Mouse (Mus musculus) hindbrain, embryonic 12.5 days (tissue): Measurements from ENCODE around the gene Slc25a42. TPM values are rescaled to one million over a fixed set of nuclear protein-coding genes. Genes with fewer than 3 reads are reported as not detected.

Experiments
- ATAC-seq: fragments of 200-750 bp; cut with Nextera tagmentation; 2 replicates; pipeline ENCODE4 v1.8.0; 2017; ENCODE audit warnings: moderate TSS enrichment; ENCODE audit not compliant: low FRiP score
- H3K27ac ChIP-seq: fragments of 300-500 bp; sonication (generic); 2 replicates; pipeline ENCODE4 v1.5.1; 2016; ENCODE audit warnings: mild to moderate bottlenecking
- H3K27me3 ChIP-seq: fragments of 300-500 bp; sonication (generic); 2 replicates; pipeline ENCODE4 v1.6.1; 2016; ENCODE audit warnings: mild to moderate bottlenecking
- H3K36me3 ChIP-seq: fragments of 300-500 bp; sonication (generic); 2 replicates; pipeline ENCODE4 v1.6.1; 2016; ENCODE audit warnings: mild to moderate bottlenecking
- H3K4me1 ChIP-seq: fragments of 300-500 bp; sonication (generic); 2 replicates; pipeline ENCODE4 v1.6.1; 2016
- H3K4me2 ChIP-seq: fragments of 300-500 bp; sonication (generic); replicated peaks from 2 replicates; pipeline ENCODE4 v1.6.1; 2016; ENCODE audit warnings: mild to moderate bottlenecking
- H3K4me3 ChIP-seq: fragments of 300-500 bp; sonication (generic); 2 replicates; pipeline ENCODE4 v1.5.1; 2016; ENCODE audit warnings: mild to moderate bottlenecking
- H3K9ac ChIP-seq: fragments of 300-500 bp; sonication (generic); 2 replicates; pipeline ENCODE4 v1.6.1; 2016; ENCODE audit warnings: mild to moderate bottlenecking, moderate library complexity
- H3K9me3 ChIP-seq: fragments of 300-500 bp; sonication (generic); replicated peaks from 2 replicates; pipeline ENCODE4 v1.6.1; 2016; ENCODE audit warnings: mild to moderate bottlenecking
- WGBS: fragments of 180-500 bp; shearing (Covaris S2); methylation state at CpG from one replicate; pipeline ENCODE4 v1.1.7; 2016; 5-methylcytosine and 5-hydroxymethylcytosine counted together
- polyA plus RNA-seq: library from polyadenylated mRNA; unstranded; fragments of >200 nt; fragmentation: Nextera tagmentation; extraction: Ambion mirVana; gene quantifications from 2 replicates; pipeline ENCODE4 v1.2.1, GENCODE M21; 2016

Slc25a42 gene
- polyA plus RNA-seq, 1 experiment from 2014 or later, result 4.3 TPM

- Histone ChIP-seq H3K27me3 (peaks cover 19% of the 10 kb centered on the region), H3K36me3 (no peaks in the 10 kb centered on the region), H3K9ac (peak overlapping the region; percentile 73; the same call in 1 of the 2 replicates), H3K4me1 (peaks cover 11% of the 10 kb centered on the region), H3K9me3 (no peaks in the 10 kb centered on the region), H3K4me2 (peak overlapping the region; percentile 91), H3K4me3 (peak overlapping the region; percentile 62), H3K27ac (no peak overlapping the region)
- WGBS, result 72% methylated on average over 1 of the region's 1 CpGs
- no peak for ATAC-seq
Observed at GRCm38 (mm10) chr8:70211275-70211674, 830 bp downstream of the Slc25a42 start.

DNA sequence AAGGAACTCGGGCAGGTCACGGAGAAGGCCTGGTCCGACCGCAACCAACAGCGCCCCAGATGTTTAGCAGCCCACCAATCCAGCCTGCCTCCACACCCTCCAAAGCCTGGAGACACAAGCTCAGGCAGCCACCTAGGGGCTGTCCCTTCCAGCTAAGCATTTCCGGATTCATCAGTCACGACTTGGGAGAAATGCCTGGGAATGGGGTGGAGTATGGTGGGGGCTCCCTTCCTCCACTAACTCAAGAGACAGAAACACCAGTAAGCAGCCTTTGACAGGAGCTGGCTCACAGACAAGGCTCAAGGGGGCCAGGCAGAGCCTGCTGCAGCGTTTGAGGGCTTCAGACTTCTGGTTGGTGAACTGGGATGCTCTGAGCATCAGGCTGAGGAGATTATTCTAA lies 1.6 kb downstream of the Slc25a42 start:
- no peak for ATAC-seq
- H3K27me3 ChIP-seq, result peaks cover 19% of the 10 kb centered on the region
- no peak overlapping the region for H3K27ac ChIP-seq
- 29% methylated on average over 8 of the region's 8 CpGs for WGBS
- 0 out of 2 replicates have a peak overlapping the region, but pooled peaks have one; percentile 27 for H3K4me2 ChIP-seq
- no peaks in the 10 kb centered on the region for H3K9me3 ChIP-seq
- peaks cover 11% of the 10 kb centered on the region for H3K4me1 ChIP-seq
- H3K9ac ChIP-seq, result no peak overlapping the region
- no peak overlapping the region for H3K4me3 ChIP-seq
- no peaks in the 10 kb centered on the region for H3K36me3 ChIP-seq

- H3K27ac ChIP-seq, result no peak overlapping the region
- no peaks in the 10 kb centered on the region for H3K9me3 ChIP-seq
- no peak for ATAC-seq
- peaks cover 9% of the 10 kb centered on the region for H3K4me1 ChIP-seq
- H3K4me2 ChIP-seq, result no peak overlapping the region
- 50% methylated on average over 1 of the region's 1 CpGs for WGBS
- no peaks in the 10 kb centered on the region for H3K36me3 ChIP-seq
- no peak overlapping the region for H3K4me3 ChIP-seq
- no peak overlapping the region for H3K9ac ChIP-seq
- peaks cover 19% of the 10 kb centered on the region for H3K27me3 ChIP-seq
Observed at GRCm38 (mm10) chr8:70208130-70208529, 4.0 kb downstream of the Slc25a42 start.

GRCm38 (mm10) chr8:70204757-70205156 lies 7.3 kb downstream of the Slc25a42 start:
- no peak overlapping the region for H3K4me3 ChIP-seq
- no peaks in the 10 kb centered on the region for H3K36me3 ChIP-seq
- peaks cover under 1% of the 10 kb centered on the region; the same call in 1 of the 2 replicates for H3K27me3 ChIP-seq
- H3K4me1 ChIP-seq, result 0 out of 2 replicates have a peak, but pooled peaks cover 6% of the 10 kb centered on the region
- H3K27ac ChIP-seq, result no peak overlapping the region
- H3K4me2 ChIP-seq, result no peak overlapping the region
- ATAC-seq, result no peak
- H3K9me3 ChIP-seq, result no peaks in the 10 kb centered on the region
- no peak overlapping the region for H3K9ac ChIP-seq
- 75% methylated on average over 1 of the region's 1 CpGs for WGBS

DNA sequence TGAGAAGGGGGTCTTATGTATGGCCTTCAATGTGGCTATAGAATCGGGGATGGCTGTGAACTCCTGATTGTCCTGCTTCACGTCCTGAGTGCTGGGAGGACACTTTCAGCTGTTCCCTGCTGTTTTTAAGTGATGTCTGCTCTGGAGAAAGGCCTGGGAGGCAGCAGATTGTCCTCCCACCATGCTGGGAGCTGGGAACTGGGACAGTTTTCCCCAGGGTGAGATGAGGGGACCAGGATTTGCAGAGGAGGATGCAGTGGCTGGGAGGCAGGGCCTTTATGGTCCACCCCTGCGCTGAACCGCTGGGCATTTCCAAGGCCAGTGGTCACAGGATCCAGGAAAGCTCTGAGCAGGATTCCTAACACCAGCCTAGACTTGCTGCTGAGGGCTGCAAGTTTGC lies 9.0 kb downstream of the Slc25a42 start:
- H3K9me3 ChIP-seq, result no peaks in the 10 kb centered on the region
- no peaks in the 10 kb centered on the region for H3K36me3 ChIP-seq
- no peak overlapping the region for H3K9ac ChIP-seq
- WGBS, result 81% methylated on average over 4 of the region's 4 CpGs
- H3K4me1 ChIP-seq, result 0 out of 2 replicates have a peak, but pooled peaks cover 6% of the 10 kb centered on the region
- no peaks in the 10 kb centered on the region for H3K27me3 ChIP-seq
- no peak overlapping the region for H3K4me2 ChIP-seq
- H3K4me3 ChIP-seq, result no peak overlapping the region
- no peak overlapping the region for H3K27ac ChIP-seq
- no peak for ATAC-seq

GRCm38 (mm10) chr8:70201417-70201816 lies 10.7 kb downstream of the Slc25a42 start:
- no peak for ATAC-seq
- no peaks in the 10 kb centered on the region for H3K36me3 ChIP-seq
- no peak overlapping the region for H3K9ac ChIP-seq
- H3K9me3 ChIP-seq, result no peaks in the 10 kb centered on the region
- no peak overlapping the region for H3K4me2 ChIP-seq
- H3K4me3 ChIP-seq, result no peak overlapping the region
- WGBS, result 79% methylated on average over 3 of the region's 3 CpGs
- H3K27me3 ChIP-seq, result no peaks in the 10 kb centered on the region; the same call in 1 of the 2 replicates
- H3K4me1 ChIP-seq, result 0 out of 2 replicates have a peak, but pooled peaks cover 6% of the 10 kb centered on the region
- H3K27ac ChIP-seq, result no peak overlapping the region

DNA sequence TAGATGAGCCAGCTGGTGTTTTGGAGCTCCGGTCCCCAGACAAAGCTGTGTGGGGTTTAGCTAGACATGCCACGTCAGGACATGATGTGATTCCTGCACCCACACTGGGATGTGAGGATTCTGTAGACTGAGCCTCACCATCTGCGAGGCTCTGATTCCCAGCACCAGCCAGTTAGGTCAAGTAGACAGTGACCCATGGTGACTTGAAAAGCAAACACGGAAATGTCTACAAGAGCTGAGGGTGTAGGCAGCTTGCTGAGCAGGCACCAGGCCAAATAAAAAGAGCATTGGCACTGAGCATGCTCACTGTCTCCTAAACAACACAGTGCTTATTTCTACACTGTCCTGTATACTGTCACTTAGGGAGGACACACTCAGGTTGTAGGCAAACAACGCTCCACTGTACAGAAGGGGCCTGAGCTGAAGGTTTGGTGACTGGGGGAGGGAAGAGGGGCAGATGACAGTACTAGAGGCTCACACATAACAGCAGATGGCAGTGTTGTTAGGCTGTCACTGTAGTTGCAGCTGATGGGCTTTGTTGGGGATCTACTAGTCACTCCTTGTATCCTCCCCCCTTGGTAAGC lies 11.9 kb downstream of the Slc25a42 start:
- ATAC-seq, result no peak
- Histone ChIP-seq H3K9me3 (no peaks in the 10 kb centered on the region), H3K4me1 (0 out of 2 replicates have a peak, but pooled peaks cover 6% of the 10 kb centered on the region), H3K4me2 (no peak overlapping the region), H3K9ac (0 out of 2 replicates have a peak overlapping the region, but pooled peaks have one; percentile 10), H3K27me3 (no peaks in the 10 kb centered on the region; the same call in 1 of the 2 replicates), H3K27ac (no peak overlapping the region), H3K36me3 (no peaks in the 10 kb centered on the region), H3K4me3 (no peak overlapping the region)
- 68% methylated on average over 5 of the region's 5 CpGs for WGBS

DNA sequence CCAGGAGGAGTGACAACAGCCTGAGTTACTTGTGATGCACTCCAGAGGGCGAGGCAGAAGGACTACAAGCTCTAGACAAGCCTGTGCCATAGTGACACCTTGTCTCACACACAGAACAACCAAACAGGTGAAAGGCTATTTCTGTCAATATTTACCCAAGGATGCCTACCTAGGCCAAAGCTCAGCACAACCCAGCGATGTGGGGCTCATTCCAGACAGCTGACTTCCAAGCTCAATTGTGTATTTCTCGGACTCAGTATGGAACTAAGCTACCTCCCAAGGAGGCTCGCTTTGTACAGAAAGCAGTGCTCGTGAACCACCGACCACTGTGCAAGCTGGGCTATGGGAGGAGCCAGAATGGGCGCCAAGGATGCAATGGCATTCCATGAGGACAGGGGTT lies 14.5 kb downstream of the Slc25a42 start:
- no peak for ATAC-seq
- Histone ChIP-seq H3K36me3 (no peaks in the 10 kb centered on the region), H3K27me3 (no peaks in the 10 kb centered on the region; the same call in 1 of the 2 replicates), H3K9ac (0 out of 2 replicates have a peak overlapping the region, but pooled peaks have one; percentile 0), H3K4me2 (no peak overlapping the region), H3K9me3 (no peaks in the 10 kb centered on the region), H3K4me3 (no peak overlapping the region), H3K27ac (no peak overlapping the region), H3K4me1 (0 out of 2 replicates have a peak, but pooled peaks cover 6% of the 10 kb centered on the region)
- WGBS, result 50% methylated on average over 7 of the region's 7 CpGs

DNA sequence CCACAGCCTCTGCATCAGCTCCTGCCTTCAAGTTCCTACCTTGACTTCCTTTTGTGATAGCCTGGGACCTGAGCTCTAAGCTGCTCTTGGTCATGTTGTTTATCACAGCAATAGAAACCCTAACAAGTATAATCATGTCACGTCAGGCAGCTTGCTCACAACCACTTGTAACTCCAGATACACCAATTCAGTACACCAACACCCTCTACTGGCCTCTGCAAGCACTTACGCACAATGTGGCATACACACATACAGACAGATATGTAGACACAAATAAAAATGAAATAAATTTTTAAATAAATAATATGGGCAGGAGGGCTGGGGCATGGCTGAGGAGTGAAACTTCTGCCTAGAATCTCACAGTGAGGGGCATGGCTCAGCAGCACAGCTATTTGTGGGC lies 16.3 kb downstream of the Slc25a42 start:
- H3K4me1 ChIP-seq, result 0 out of 2 replicates have a peak, but pooled peaks cover 9% of the 10 kb centered on the region
- WGBS, result 82% methylated on average over 2 of the region's 2 CpGs
- no peak for ATAC-seq

DNA sequence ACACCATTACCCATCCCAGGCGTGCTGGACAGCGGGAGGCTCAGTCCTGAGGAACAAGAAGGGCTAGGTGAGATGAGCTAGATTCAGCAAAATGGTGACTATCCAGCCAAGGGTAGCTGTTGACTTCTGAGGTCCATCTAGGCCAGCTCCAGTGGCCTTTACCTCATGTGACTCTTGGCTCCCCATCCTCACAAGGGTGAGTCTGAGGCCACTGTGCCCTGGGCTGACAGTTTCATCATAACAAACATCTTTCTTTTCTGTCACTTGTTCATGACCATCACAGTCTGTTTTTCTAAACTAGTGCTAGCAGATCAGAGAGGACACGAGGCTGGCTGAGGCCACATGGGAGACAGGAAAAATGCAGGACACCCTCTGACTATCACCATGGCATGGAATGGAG lies 17.9 kb downstream of the Slc25a42 start:
- H3K4me1 ChIP-seq, result 0 out of 2 replicates have a peak, but pooled peaks cover 3% of the 10 kb centered on the region
- no peak for ATAC-seq
- H3K27ac ChIP-seq, result no peak overlapping the region
- H3K4me2 ChIP-seq, result no peak overlapping the region
- 76% methylated on average over 3 of the region's 3 CpGs for WGBS
- no peaks in the 10 kb centered on the region for H3K36me3 ChIP-seq
- no peaks in the 10 kb centered on the region for H3K9me3 ChIP-seq
- H3K27me3 ChIP-seq, result no peaks in the 10 kb centered on the region; the same call in 1 of the 2 replicates
- no peak overlapping the region for H3K4me3 ChIP-seq
- no peak overlapping the region for H3K9ac ChIP-seq

More for the DNA sequence above, 16.3 kb downstream of the Slc25a42 start:
- Histone ChIP-seq H3K9me3 (no peaks in the 10 kb centered on the region), H3K36me3 (no peaks in the 10 kb centered on the region), H3K27ac (no peak overlapping the region), H3K4me3 (no peak overlapping the region), H3K9ac (no peak overlapping the region), H3K4me2 (no peak overlapping the region), H3K27me3 (no peaks in the 10 kb centered on the region; the same call in 1 of the 2 replicates)

- H3K27me3 ChIP-seq, result no peaks in the 10 kb centered on the region; the same call in 1 of the 2 replicates
- H3K36me3 ChIP-seq, result no peaks in the 10 kb centered on the region
- H3K27ac ChIP-seq, result no peak overlapping the region
- ATAC-seq, result no peak
- 0 out of 2 replicates have a peak, but pooled peaks cover 3% of the 10 kb centered on the region for H3K4me1 ChIP-seq
- H3K9ac ChIP-seq, result peak overlapping the region; percentile 19; the same call in 1 of the 2 replicates
- H3K4me3 ChIP-seq, result no peak overlapping the region
- H3K9me3 ChIP-seq, result no peaks in the 10 kb centered on the region
- WGBS, result 56% methylated on average over 5 of the region's 5 CpGs
- H3K4me2 ChIP-seq, result no peak overlapping the region
Observed at GRCm38 (mm10) chr8:70193238-70193637, 18.9 kb downstream of the Slc25a42 start.

DNA sequence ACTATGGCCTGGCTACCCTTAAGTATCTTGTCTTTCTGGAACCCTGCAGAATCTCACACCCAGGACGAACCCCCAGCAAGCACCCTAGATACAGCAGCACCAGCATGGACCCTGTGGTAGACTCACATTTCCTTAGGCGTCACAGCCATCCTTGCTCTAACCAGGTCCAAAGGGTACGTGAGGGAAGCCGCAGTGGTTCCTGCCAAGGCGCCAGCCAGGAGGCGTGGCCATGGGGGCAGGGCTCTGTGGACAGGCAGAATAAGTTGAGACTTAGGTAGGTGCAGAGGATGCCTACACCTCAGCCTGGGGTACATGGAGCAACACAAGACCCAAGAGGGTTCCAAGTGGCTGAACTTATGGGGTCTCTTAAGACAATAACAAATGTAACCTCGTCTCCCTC lies 23.4 kb downstream of the Slc25a42 start:
- Histone ChIP-seq H3K4me1 (0 out of 2 replicates have a peak, but pooled peaks cover 3% of the 10 kb centered on the region), H3K36me3 (no peaks in the 10 kb centered on the region), H3K4me2 (no peak overlapping the region), H3K4me3 (no peak overlapping the region), H3K27ac (no peak overlapping the region), H3K9ac (no peak overlapping the region), H3K27me3 (no peaks in the 10 kb centered on the region), H3K9me3 (no peaks in the 10 kb centered on the region)
- ATAC-seq, result no peak
- 70% methylated on average over 7 of the region's 7 CpGs for WGBS

DNA sequence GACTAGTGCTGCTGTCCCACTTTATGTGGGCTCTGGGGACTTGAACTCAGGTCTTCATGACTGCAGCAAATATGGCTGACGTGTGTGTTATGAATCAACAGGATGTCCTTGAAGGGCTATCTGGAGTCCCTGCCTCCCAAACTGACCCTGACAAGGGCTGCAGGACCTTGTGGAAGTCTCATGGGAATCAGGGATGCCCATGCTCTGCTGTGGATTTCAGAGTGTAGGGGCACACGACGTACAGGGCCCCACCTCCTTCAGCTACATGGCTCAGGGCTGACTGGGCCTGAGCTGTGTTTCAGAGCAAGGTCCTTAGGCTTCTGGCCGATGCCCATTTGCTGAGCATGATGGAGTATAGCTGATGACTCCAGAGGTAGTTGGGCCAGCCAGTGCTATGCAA lies 28.9 kb downstream of the Slc25a42 start:
- H3K4me1 ChIP-seq, result 0 out of 2 replicates have a peak, but pooled peaks cover 3% of the 10 kb centered on the region
- no peak overlapping the region for H3K27ac ChIP-seq
- no peaks in the 10 kb centered on the region for H3K9me3 ChIP-seq
- no peaks in the 10 kb centered on the region for H3K27me3 ChIP-seq
- ATAC-seq, result no peak
- peaks cover 28% of the 10 kb centered on the region for H3K36me3 ChIP-seq
- 85% methylated on average over 4 of the region's 4 CpGs for WGBS
- no peak overlapping the region for H3K4me2 ChIP-seq
- H3K9ac ChIP-seq, result no peak overlapping the region
- H3K4me3 ChIP-seq, result no peak overlapping the region
